Mouse (Mus musculus) cerebellum, adult 9-11 months (tissue): ENCODE results near the gene Il13.

Experiments
- DNase-seq: peaks from one replicate; pipeline ENCODE4 v3.0.0; 2022

The Il13 gene

DNA sequence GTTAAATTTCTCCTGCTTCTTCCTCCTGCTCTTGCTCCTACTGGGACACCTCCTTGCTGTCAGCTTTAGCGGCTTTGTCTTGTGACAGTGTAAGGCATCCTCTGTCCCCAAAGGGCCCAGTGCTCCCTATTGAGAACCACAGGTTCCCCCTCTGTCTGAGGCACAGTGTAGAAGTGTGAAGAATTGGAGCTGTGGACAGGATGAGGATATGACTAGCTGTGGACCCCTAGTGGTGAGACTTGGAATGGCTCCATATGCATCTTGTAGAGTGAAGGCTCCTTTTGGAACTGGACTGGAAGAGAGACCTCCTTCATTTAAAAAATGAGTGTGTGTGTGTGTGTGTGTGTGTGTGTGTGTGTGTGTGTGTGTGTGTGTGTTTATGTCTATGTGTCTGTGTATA lies 6.6 kb downstream of the Il13 start:
- DNase-seq: peak; percentile 63

DNA sequence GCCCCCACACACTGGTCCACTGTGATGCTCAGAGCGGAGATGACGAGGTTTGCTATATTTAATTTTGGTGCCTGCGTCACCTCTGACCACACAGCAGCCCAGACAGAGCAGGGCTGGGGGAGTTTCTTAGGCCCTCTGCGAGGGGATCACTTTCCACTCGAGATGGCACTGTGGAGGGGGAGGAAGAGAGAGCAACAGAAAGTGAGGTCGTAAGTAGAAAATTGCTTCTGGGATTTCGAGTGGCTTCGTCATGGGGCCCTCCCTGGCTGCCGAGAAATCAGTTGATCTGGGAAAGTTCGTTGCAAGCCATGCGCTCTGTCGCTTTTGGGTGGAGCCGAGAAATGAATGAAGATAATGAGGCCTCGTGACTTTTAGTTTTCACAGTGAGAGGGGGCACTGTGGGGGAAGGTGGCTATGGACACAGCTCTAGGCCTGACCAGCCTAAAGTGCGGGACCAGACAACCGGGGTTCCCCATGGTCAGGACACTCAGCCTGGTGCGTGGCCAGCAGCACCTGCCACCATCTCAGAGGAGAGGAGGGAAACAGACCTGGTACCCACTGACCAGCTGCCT lies 7.6 kb downstream of the Il13 start:
- DNase-seq: no peak

DNA sequence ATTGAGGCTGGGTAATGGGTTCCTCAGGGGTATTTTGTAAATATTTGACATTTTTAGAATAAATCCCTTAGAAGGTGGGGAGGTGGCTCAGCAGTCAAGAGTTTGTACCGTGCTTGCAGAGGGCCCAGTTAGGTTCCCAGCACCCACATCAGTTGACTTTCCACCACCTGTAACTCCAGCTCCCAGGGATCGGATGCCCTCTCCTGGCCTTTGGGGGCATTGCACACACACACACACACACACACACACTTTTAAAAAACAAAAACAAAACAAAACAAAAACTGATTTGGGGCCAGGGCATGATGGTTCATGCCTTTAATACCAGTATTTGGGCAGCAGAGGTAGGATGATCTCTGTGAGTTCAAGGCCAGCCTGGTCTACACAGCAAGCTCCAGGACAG lies 10.4 kb downstream of the Il13 start:
- DNase-seq: no peak

DNA sequence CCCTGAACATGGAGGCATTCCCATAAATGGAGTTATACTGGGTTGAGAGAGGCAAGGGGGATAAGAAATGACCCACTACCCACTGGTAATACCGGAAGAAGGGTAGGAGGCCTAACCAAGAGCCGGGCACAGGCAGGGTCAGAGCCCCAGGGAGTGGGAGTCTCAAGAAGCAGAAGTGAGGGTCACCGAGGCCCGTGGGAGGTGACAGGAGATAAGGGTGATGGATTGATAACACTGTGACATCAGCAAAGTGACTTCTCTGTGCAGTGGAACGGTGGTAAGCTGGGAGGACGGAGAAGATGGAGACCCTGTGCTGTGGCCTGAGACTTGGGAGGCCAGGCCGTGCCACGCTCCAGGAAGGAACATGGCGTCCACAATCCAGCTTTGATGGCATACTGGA lies 10.9 kb downstream of the Il13 start:
- DNase-seq: no peak

DNA sequence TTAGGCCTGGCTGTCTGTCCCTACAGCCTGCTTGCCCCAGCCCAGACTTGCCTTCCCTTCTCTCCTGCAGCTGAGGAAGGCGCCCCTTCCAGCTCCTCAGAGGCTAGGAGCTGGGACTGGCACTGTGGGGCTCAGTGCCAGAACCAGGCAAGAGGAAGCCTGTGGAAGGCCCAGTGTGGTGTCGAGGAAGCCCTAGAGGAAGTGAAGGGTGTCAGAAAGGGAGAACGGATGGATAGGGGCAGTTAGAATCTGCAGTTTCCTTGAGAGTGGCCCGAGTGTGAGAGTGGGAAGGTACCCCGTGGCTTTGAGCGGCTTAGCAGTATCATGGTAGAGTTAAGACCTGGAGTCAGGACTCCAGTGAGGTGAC lies 12.1 kb downstream of the Il13 start:
- DNase-seq: no peak

DNA sequence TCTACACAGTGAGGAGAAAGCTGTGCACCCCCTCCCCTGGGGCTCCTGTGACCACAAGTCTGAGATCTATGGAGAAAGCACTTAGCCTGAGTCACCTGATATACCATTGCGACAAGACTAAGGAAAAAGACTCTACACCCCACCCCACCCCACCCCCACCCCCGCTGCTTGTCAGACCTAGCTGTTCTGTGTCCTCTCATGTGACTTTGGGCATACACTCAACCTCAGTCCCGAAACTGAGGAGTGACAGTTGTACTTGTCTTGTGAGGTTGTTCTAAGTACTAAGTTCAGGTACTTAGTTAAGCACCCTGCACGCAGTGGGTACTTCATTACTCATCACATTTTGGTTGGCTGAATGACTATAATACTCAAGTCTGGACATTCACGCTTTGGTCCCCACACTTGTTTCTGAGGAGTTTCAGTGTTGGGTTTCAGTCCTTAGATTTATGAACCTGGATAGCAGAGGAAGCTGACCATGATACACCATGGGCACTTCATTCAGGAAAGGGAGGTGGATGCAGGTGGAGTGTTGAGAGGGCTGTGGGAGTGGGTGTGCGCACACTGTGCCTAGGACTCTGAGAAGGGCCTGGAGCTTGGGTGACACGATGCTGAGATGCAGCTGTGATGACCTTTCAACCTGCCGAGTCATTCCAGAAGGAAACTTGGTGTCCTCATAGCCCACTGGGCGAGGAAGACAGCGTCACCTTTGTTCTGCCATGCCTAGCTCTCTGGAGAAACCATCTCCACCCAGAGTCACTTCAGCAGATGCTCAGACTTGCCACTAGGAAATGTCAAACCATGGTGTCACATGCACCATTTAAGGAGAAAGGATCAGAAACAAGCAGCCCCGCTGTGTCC lies 12.7 kb downstream of the Il13 start:
- DNase-seq: no peak

DNA sequence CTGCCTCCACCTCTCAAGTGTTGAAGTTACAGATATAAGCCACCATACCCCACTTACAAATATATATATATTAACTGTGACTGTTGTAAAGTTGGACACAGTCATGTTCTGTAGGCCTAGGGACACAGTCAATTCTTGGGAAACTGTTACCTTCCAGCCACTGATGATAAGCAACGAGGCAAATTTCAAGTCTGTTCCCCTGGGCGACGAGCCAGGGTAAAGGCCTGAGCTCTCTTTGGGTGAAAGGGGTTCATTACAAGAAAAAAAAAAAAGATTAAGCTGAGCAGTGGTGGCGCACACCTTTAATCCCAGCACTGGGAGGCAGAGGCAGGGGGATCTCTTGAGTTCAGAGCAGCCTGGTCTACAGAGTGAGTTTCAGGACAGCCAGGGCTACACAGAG lies 14.4 kb downstream of the Il13 start:
- DNase-seq: no peak

DNA sequence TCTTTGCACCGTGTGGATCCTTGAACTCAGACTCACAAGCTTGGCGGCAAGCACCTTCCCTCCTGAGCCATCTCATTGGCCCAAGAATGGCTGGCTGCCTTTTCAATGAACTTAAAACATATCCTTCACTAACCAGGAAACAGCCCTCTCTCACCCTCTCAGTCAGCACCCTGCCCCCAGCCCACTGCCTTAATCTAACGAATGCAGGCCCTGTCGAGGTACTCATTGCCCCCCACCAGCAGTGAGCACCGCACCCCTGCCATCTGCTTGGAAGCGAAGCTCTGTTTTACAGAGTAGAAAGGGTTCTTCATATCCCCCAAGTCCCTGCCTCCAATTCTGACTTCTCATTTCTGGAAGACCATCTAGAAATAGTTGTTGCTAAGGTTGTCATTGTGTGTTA lies 15.1 kb downstream of the Il13 start:
- no peak for DNase-seq

DNA sequence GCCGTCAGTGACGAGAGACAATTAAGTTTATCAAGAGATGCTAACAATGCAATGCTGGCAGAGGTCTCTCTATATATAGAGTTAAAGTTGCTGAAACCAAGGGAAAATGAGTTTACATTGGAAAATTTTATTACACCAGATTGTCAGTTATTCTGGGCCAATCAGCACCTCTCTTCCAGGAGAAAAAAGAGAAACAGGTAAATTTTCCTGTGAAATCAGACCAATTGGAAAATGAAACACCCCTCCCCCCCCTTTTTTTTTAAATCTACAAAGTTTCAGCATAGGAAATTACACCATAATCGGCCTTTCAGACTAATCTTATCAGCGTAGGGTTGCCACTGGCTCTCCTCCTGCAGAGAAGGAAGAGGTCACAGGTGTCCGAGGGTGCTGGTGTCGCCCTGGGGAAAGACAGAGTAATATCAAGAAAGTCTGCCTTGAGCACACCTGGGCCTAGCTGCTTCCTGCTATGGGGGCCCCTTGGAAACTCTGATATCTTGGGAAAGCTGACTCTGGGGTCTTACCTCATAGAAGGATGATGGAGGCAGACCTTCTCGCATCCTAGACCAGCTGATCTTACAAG lies 15.8 kb downstream of the Il13 start, which contains the start of gene Il4:
Gene Il4, minus strand, starts transcription at position 51 of the 580 bp plus-strand sequence.
- DNase-seq: no peak

DNA sequence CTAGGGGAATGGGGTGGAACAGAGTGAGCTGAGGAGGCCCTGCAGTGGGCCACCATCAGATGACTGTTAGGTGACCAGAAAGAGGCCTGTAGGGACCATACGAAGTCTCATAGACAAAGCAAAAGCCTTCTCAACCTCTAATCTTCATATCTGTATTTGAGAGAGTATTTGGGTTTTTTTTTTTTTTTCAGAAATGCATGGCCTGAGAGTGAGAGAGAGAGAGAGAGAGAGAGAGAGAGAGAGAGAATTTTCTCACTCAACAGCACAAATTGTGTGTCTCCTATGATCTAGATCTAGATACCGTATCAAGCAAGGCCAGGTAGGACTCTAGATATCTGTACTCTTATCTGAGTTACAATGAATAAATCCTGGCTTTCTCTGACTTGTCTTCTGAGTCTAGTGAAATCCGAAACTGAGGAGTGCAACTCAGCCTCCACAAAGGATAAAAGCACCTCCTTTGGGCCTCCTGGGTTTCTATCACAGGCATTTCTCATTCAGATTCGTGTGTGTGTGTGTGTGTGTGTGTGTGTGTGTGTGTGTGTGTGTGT lies 16.9 kb downstream of the Il13 start:
- DNase-seq: no peak

DNA sequence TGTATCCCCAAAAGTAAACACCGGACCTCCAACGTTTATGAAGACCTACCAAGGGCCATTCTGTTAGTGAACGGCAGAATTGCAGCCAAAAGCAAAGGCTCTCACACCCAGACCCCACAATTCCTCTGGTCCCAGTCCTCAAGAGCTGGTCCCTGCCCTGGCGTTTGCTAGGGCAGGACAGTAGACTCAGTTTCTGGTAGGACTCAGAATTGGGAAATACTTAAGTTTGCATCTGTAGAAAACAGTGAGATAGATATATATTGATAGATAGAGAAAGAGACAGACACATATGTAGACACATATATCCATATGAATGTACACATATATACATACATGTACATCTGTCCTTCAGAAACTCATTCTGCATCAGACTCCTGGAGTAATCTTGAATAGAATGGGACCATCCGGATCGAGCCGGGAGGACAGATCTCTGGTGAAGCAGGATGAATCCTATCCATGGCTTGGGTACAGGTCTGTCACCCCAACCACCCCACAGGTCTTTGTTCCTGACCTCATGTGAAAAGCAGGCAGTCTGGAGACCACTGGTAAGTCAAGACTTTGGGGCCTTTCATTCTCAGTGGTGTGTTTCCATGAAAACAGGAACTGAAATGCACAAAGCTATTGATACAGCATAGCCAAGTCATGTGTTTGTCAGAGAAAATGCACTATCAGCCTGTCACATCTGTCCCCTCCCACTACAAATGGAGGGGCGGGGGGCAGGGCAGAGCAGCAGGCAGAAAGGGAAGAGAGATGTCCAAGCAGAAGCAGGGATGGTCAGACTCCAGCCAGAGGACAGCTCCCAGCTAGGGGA lies 17.5 kb downstream of the Il13 start:
- DNase-seq: no peak

DNA sequence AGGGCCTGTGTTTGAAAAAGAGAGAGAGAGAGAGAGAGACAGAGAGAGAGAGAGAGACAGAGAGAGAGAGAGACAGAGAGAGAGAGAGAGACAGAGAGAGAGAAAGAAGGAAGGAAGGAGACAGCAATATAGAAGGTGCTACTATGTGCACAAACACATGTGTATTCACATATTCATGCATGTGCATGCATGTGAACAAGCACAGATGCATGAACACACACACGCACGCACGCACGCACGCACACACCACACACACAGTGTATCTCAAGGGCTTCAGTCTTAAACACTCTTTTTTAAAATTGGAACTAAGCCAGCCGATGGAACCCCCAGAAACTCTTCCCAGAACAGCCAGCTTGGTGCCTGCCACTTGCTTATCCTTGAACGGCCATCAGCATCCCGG lies 18.9 kb downstream of the Il13 start:
- no peak for DNase-seq

DNA sequence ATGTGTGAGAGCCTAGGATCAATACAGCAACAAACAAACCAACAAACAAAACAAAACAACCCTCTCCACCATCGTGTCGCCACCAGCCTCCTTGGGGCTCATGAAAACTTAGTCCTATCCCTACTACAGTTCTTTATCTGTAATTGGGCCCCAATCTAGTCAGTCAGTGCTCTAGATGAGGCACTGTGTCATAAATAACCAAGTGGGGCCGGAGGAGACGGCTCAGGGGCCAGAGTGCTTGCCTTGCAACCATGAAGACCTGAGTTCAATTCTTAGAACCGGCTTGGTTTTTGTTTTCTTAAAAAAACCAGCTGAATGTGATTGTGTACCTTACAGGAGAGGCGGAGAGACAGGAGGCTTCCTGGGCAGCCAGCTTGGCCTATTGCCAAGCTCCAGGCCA lies 19.3 kb downstream of the Il13 start:
- no peak for DNase-seq

DNA sequence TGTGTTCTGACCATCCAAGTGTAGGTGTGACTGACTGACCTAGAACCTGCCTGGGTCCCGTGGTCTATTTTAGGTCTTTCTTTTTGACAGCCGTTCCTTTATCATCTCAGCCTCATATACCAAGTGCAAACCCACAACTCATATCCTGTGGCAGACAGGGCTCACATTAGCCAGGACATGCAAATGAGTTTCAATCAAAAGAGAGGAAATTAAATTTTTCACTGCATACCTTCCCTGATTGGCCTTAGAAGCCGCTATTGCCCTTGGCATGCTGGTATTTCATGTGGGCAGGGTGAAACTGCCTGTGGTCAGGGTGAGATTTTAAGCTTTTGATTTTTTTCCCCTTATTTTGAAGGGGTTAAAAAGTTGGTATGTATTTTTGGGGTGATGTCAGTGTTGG lies 24.8 kb downstream of the Il13 start:
- DNase-seq: no peak

DNA sequence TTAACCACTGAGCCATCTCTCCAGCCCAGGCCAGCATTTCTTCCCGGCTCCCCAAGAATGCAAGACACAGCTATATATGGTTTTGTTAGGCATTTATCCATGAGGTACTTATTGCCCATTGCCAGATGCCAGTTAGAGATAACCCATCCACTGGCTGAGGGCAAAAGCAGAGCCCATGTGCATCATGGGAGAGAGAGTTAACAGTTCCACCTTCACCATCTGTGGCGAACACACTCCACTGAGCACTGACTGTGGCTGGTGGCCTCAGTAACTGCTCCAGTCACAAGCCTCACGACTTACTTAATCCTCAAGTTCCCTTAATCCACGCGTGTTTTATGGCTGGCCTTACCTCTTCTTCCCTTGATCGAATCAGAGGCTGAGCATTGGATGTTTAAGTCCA lies 25.3 kb downstream of the Il13 start:
- DNase-seq: no peak

DNA sequence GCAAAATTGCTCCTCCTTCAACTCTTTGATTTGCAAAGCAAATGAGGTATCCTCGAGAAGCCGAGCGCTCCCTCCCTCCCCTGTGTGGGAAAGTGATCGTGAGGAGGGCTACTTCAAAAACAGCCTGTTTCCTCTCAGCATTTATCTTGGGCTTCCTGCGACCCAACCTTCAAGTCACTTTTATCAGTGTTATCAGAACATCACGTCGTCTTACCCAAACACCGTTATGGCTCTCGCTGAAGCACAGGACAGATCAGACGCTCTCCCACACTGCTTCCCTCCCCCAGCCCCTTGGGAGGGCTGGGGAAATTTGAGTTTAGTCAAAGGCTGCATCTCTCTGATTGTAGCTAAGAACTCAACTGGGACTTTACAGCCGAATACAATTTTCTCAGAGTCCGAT lies 28.9 kb downstream of the Il13 start:
- DNase-seq: no peak

DNA sequence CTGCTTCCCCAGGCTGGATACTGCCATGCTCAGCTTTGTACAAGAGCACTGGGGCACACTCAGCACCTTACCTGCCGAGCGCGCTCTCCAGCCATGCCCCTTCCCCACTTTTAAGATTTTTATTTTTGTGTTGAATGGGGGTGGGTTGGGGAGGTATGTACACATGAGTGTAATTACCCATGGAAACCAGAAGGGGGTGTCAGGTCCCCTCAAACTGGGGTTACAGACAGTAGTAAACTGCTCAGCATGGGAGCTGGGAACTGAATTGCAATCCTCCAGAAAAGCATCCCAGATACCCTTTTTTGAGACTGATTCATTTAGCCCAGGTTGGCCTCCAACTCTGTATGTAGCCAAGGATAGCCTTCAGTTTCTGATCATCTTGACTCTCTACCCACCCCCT lies 29.5 kb downstream of the Il13 start:
- no peak for DNase-seq

DNA sequence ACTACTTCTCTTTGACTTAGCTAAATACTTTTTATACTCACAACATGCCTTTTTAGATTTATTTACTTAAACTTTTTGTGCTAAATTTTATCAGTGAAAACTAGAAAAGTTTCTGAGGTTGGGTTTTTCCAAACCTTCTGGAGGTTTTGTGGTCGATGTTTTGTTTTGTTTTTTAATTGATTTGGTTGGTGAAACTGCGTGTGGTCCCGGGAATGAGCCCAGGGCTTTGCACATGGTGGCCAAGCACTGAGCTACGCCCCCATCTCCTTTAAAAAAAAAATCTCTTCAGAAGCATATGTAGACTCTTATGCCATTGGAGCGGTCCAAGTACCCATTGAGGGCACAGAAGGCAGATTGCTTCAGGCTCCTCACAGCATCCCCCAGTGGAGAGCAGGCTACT lies 43.4 kb downstream of the Il13 start:
- DNase-seq: no peak

DNA sequence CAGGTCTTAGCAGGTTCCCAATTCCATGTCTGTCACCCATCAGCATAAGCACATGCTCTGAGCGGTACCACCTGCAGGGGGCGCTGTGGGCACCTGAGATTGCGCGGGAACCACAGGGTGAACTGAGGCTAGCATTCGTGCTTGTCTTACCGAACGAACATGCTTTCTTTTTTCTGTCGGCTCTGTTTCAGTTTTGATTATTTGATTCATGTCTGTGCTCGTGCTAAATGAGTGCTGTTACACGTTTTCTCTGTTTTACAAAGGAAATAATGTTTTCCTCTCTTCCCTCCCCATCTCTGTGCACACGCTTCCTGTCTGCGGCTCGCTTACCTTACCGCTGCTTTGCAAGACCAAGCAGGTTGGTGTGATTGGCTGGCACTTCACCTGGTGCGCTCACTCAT lies 44.1 kb downstream of the Il13 start:
- DNase-seq: no peak

DNA sequence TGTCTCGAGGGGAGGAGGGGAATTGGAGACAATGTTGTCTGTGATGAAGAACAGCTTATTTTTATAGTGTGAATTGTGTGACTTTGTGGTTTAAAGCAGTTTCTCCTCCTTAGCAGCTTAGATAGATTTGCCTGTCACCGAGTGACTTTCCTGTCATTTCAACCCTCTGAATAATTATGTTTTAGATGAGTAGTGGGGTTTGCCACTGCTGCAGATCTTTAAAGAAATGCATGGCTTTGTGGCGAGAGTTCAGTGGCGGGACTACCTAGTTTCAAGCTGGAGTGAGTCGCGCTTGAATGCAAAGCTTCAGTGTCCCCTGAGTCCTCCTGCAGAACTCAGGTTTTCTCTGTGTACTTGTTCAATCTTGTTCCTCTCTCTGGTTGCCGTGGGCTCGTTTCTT lies 46.2 kb downstream of the Il13 start:
- no peak for DNase-seq

DNA sequence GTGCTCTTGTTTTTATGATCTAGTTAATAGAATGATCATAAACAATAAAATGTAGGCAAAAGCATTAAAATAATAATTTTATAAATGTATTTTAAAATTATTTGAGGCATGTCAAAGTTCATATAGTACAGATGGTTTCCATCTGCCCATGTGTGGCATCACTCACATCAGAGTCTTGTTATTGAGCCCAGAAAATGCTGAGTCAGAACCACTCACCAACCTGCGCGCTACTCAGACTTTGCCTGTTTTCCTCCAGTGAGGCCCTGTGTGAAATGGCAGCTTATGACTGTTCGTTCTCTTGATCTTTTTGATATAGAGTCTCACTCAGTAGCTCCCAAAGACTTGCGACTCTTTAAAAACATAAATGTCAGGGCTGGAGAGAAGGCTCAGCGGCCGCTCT lies 49.0 kb downstream of the Il13 start:
- DNase-seq: no peak

DNA sequence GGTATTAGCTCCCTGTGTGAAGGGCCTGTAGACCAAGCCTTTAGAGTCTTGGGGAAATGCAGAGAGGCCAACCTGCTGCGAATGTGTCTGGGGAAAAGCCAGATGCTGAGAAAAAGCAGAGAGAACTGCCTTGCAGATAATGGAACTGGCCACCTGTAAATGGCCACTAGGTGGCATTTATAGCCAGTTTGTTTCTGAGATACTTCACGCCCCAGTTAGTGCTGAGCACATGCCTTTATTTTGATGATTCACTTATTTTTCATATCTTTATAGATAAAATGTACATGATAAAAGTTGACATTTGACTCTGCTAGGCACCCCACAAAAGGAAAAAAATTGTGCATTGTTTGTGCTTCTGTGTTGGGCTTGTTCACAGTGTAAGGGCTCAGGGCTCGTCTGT lies 49.7 kb downstream of the Il13 start:
- DNase-seq: no peak

DNA sequence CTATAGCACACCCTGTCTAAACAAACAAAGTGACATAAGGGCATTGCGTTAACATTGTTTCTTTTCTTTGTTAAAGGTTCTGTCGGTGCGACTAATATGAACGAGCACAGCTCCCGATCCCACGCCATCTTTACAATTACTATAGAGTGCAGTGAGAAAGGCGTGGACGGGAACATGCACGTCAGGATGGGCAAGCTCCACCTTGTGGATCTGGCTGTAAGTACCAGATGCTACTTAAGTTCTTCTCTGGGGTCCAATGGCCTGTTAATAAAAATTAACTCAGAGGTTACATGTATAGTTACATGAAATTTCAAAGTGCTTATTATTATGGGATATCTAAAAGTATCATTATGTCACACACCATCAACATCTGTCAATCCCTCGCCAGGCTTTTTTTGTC lies 51.4 kb downstream of the Il13 start:
- no peak for DNase-seq
